Mouse (Mus musculus): ENCODE measurements at regions not wholly inside any gene's neighbourhood (a gene's known extent, or its start where the extent isn't known, plus 50 kb on each side); places are given as distances from the start of the nearest gene placed in this dataset.

DNA sequence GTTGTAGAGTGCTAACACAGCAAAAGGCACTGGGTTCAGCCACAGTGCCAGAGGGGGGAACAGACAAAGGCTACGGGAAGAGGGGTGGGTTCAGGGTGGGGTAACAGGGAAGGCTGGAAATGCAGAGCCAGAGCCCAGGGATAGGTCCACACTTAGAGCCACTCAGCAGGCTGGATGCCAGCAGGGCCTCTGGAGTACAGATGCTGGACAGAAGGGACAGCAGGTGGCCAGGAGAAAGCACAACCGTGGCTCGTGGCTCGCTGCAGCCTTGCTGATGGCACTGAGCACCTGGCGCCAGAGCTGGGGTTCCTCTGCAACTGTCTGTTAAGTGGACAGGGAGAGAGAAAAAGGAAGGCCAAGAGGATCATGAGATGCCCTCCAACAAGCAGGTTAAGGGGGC is 174.2 kb downstream of the Mroh4 start:
- Histone ChIP-seq H3K9me3 (peaks cover 6% of the 10 kb centered on the region; the same call in 1 of the 2 replicates), H3K4me2 (no peak overlapping the region), H3K27me3 (replicated peaks) (no peaks in the 10 kb centered on the region), H3K36me3 (no peaks in the 10 kb centered on the region), H3K4me3 (no peak overlapping the region), H3K4me1 (no peaks in the 10 kb centered on the region), H3K27ac (replicated peaks) (no peak overlapping the region), H3K9ac (no peak overlapping the region)
- no peak for ATAC-seq (ENCODE audit: extremely low read depth, insufficient number of reproducible peaks, low FRiP score, low TSS enrichment)
- WGBS = 71% methylated on average over 5 of the region's 5 CpGs

DNA sequence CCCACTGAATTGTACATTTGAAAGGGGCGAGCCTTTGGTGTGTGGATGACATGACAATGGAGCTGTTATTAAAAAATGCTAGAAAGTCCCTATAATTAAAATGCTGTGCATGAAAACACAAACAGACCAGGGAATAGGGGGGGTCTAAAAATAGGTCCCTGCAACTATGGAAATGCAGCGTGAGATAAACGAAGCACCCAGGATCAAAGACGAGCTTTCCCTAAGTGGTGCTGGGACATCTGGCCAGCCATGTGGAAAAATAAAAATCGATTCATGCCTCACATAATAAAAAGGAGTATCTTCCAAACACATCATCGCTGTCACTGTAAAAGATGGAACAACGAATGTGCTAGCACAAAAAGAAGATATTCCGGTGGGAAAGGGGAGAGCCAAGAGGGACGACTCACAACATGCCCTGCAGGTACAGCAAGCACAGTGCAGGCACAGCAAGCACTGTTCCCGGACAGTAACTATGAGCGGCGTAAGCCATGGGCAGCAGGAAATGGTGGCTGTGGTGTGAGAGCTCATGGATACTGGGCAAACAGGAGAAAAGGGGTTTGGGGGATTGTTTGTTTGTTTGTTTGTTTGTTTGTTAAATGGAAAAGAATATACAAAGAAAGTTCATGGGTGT is 176.7 kb downstream of the Mroh4 start:
- Histone ChIP-seq H3K27me3 (replicated peaks) (no peaks in the 10 kb centered on the region), H3K9me3 (peaks cover 4% of the 10 kb centered on the region; the same call in 1 of the 2 replicates), H3K4me1 (peaks cover 13% of the 10 kb centered on the region), H3K27ac (replicated peaks) (no peak overlapping the region), H3K36me3 (no peaks in the 10 kb centered on the region), H3K4me3 (no peak overlapping the region), H3K4me2 (no peak overlapping the region), H3K9ac (no peak overlapping the region)
- 57% methylated on average over 12 of the region's 12 CpGs for WGBS
- no peak for ATAC-seq (ENCODE audit: extremely low read depth, insufficient number of reproducible peaks, low FRiP score, low TSS enrichment)

DNA sequence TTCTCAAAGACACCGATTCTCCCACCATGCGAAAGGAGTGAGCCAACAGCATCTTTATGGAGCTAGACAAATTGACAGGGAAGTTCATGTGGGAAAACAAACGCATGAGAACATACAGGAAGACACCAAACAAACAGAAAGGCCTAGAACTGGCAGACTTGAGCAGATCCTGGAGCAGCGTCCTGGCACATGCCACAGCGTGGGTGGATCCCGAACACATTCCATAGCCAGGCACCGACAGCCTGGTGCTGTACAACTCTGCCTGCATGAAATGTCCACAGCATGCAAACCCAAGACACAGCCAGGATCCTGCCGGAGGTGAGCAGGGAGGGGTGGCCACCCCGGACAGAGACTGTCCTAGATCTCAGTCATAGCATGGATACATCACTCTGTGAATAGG is 177.2 kb downstream of the Mroh4 start:
- H3K4me2 ChIP-seq = no peak overlapping the region
- no peaks in the 10 kb centered on the region for H3K36me3 ChIP-seq
- no peak for ATAC-seq (ENCODE audit: extremely low read depth, insufficient number of reproducible peaks, low FRiP score, low TSS enrichment)
- H3K4me1 ChIP-seq = peaks cover 19% of the 10 kb centered on the region
- no peaks in the 10 kb centered on the region for H3K9me3 ChIP-seq
- H3K27ac ChIP-seq (replicated peaks) = no peak overlapping the region
- no peak overlapping the region for H3K9ac ChIP-seq
- 77% methylated on average over 9 of the region's 9 CpGs for WGBS
- no peaks in the 10 kb centered on the region; the same call in 1 of the 2 replicates for H3K27me3 ChIP-seq (replicated peaks)
- no peak overlapping the region for H3K4me3 ChIP-seq

DNA sequence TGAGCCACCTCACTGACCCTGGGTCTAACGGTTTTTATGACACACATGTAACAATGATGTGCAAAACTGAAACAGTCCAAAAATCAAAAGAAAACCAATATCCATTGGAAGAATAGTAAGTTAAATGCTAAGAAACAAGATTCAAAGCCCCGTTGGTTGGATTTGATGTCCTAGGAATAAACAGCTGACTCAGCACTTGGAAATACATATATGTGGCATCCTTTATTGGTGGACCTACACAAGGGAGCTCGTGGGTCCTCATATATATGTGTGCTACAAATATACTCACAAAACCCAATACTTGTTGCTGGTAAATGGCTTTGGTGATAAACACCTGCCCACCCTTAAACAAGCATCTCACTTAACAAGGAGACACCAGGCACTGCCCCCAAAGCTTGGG is 178.2 kb downstream of the Mroh4 start:
- no peak for ATAC-seq (ENCODE audit: extremely low read depth, insufficient number of reproducible peaks, low FRiP score, low TSS enrichment)
- Histone ChIP-seq H3K4me3 (no peak overlapping the region), H3K27ac (replicated peaks) (no peak overlapping the region), H3K36me3 (no peaks in the 10 kb centered on the region), H3K9ac (no peak overlapping the region), H3K9me3 (no peaks in the 10 kb centered on the region), H3K27me3 (replicated peaks) (no peaks in the 10 kb centered on the region; the same call in 1 of the 2 replicates), H3K4me1 (peaks cover 22% of the 10 kb centered on the region), H3K4me2 (no peak overlapping the region)
- 83% methylated on average over 3 of the region's 3 CpGs for WGBS

DNA sequence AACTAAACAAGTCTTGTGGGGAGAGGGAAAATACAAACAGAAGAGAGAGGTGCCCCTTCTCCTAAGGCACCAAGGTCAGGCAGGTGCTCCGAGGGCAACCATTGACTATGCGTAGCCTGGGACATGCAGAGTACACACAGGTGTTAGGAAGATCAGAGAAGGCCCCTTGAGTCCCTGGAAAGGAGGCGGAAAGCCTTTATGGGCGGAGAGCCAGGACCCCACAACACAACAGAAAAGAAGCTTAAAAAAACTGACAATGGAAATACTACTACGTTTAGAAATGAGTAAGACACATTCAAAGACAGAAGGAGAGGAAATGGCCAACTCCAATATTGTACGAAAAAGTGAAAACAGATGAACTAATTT is 179.5 kb downstream of the Mroh4 start:
- no peak overlapping the region for H3K9ac ChIP-seq
- no peaks in the 10 kb centered on the region for H3K36me3 ChIP-seq
- H3K27me3 ChIP-seq (replicated peaks) = peaks cover 3% of the 10 kb centered on the region
- 74% methylated on average over 6 of the region's 6 CpGs for WGBS
- H3K4me3 ChIP-seq = no peak overlapping the region
- no peaks in the 10 kb centered on the region for H3K9me3 ChIP-seq
- H3K27ac ChIP-seq (replicated peaks) = no peak overlapping the region
- no peak overlapping the region for H3K4me2 ChIP-seq
- H3K4me1 ChIP-seq = peaks cover 22% of the 10 kb centered on the region
- no peak for ATAC-seq (ENCODE audit: extremely low read depth, insufficient number of reproducible peaks, low FRiP score, low TSS enrichment)

DNA sequence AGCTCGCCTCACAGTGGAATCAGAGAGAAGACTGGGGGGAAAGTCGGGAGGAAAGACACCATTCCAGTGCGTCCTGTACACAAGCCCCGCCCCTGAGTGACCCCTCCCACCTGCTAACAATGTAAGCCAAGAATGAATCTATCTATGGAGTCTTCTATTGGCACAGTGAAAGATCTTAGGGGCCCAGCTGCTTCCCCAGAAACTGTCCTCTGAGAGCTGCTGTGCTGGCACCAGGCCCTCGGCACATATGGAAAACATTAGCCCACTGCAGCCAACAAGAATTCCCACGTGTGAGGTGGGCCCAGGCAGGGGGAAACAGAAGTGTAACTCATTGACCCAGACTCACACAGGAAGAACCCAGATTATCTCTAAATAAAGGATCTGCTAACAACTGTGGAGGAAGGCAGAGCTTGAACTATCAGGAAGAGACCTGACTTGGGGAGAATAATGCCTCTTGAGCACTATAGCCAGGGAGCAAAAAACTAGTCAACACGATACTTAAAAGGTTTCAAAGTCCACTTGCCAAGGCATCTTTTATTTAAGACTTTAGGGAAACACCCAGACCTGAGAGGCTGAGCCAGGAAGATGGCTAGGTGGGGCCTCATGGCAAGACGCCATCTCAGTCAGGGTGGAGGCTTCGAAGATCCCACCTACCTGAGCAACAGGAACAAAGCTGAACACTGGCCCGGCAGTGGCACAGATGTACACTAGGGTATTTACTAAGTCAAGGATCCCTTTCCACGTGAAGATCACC is 180.1 kb downstream of the Mroh4 start:
- H3K9ac ChIP-seq = no peak overlapping the region
- peaks cover 3% of the 10 kb centered on the region for H3K27me3 ChIP-seq (replicated peaks)
- H3K4me3 ChIP-seq = no peak overlapping the region
- H3K4me1 ChIP-seq = peaks cover 22% of the 10 kb centered on the region
- no peak overlapping the region for H3K4me2 ChIP-seq
- H3K36me3 ChIP-seq = no peaks in the 10 kb centered on the region
- no peak for ATAC-seq (ENCODE audit: extremely low read depth, insufficient number of reproducible peaks, low FRiP score, low TSS enrichment)
- H3K9me3 ChIP-seq = no peaks in the 10 kb centered on the region
- WGBS = 50% methylated on average over 11 of the region's 11 CpGs
- H3K27ac ChIP-seq (replicated peaks) = no peak overlapping the region

DNA sequence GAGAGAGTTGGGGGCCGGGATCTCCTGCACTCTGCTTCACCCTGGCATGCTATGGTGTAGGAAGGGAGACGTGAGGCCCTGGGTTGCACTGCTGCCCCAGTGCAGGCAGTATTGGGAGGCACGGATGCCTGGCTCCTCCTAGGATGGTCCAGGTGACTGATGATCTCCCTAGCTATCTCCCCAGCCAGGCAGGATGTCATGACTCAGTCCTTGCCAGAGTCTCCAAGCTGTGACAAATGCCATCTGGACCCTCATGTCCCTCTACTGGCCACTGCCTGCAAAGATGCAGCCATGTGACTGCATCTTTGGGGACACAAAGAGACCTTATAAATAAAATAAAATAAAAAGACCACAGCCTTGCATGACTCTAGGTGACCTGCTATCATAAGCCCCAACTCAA is 181.6 kb downstream of the Mroh4 start:
- H3K27me3 ChIP-seq (replicated peaks) = peaks cover 11% of the 10 kb centered on the region
- no peak overlapping the region for H3K27ac ChIP-seq (replicated peaks)
- H3K9me3 ChIP-seq = no peaks in the 10 kb centered on the region
- H3K4me3 ChIP-seq = no peak overlapping the region
- WGBS = 27% methylated on average over 3 of the region's 3 CpGs
- no peak overlapping the region for H3K9ac ChIP-seq
- H3K36me3 ChIP-seq = no peaks in the 10 kb centered on the region
- peaks cover 22% of the 10 kb centered on the region for H3K4me1 ChIP-seq
- no peak for ATAC-seq (ENCODE audit: extremely low read depth, insufficient number of reproducible peaks, low FRiP score, low TSS enrichment)
- H3K4me2 ChIP-seq = no peak overlapping the region

DNA sequence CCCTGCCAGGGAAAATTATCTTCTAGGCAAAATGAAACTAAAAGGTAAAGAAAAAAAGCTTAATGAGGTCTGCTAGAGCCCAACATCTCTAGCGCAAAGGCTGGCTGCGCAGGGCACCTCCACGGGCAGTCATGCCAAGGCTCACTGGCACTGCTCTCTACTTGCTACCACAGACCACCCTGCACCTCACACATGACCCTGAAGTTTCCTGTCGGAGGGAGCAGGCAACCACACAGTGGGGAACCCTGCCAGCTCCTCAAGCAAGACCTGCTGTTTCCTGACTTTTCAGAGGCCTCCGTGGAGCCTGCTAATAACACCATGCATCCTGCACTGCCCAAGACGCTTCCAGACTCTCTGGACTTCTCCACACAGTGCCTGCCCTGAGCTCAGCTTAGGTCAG is 182.3 kb downstream of the Mroh4 start:
- H3K9ac ChIP-seq = no peak overlapping the region
- no peak for ATAC-seq (ENCODE audit: extremely low read depth, insufficient number of reproducible peaks, low FRiP score, low TSS enrichment)
- no peak overlapping the region for H3K4me3 ChIP-seq
- no peak overlapping the region for H3K4me2 ChIP-seq
- no peak overlapping the region for H3K27ac ChIP-seq (replicated peaks)
- no peaks in the 10 kb centered on the region for H3K9me3 ChIP-seq
- 70% methylated on average over 6 of the region's 6 CpGs for WGBS
- peaks cover 22% of the 10 kb centered on the region for H3K4me1 ChIP-seq
- peaks cover 18% of the 10 kb centered on the region for H3K27me3 ChIP-seq (replicated peaks)
- H3K36me3 ChIP-seq = no peaks in the 10 kb centered on the region

DNA sequence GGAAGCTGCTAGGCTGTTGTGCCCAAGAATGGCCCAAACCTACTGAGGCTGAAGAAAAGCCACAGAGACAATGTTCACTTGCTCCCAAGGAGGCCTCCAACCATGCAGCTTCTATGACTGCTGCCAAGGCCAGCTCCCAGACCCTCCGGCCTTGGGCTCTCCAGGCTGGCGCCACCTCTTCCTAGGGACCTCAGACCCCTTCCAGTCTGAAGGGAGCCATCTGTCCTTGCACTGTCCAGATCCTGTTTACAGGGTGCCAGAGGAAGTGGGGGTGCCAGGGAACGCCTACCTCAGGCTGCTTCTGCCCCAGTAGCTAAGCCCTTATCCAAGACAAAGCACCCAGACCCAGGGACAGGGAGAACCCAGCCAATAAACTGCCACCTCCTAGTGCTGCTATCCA is 183.7 kb downstream of the Mroh4 start:
- no peak overlapping the region for H3K4me2 ChIP-seq
- no peak overlapping the region for H3K4me3 ChIP-seq
- no peaks in the 10 kb centered on the region for H3K9me3 ChIP-seq
- no peaks in the 10 kb centered on the region for H3K36me3 ChIP-seq
- ATAC-seq (ENCODE audit: extremely low read depth, insufficient number of reproducible peaks, low FRiP score, low TSS enrichment) = no peak
- H3K4me1 ChIP-seq = peaks cover 22% of the 10 kb centered on the region
- H3K27ac ChIP-seq (replicated peaks) = no peak overlapping the region
- H3K27me3 ChIP-seq (replicated peaks) = peaks cover 25% of the 10 kb centered on the region
- H3K9ac ChIP-seq = no peak overlapping the region
- 86% methylated on average over 3 of the region's 3 CpGs for WGBS

DNA sequence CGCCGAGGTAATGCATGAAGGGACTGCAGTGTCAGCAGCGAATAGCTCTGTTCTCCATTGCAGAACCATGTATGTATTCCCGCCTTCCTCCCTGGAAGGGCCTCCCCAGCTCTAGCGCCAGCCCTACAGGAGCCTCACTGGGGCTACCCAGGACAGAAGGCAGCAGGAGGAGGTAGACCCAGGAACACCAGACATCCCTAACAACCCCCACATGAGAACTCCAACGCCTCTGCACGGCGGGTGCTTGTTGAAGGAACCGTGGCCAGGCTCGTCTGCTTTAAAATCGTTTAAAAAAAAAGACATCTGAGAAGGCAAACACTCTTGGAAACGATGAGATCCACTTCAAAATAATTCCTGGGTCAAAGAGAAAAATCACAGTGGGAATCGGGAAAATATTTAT is 194.3 kb downstream of the Mroh4 start:
- Histone ChIP-seq H3K4me1 (peaks cover 10% of the 10 kb centered on the region), H3K4me2 (no peak overlapping the region), H3K27ac (replicated peaks) (no peak overlapping the region), H3K9me3 (no peaks in the 10 kb centered on the region), H3K4me3 (no peak overlapping the region), H3K36me3 (no peaks in the 10 kb centered on the region), H3K27me3 (replicated peaks) (peaks cover 4% of the 10 kb centered on the region; the same call in 1 of the 2 replicates), H3K9ac (no peak overlapping the region)
- 71% methylated on average over 13 of the region's 13 CpGs for WGBS
- no peak for ATAC-seq (ENCODE audit: extremely low read depth, insufficient number of reproducible peaks, low FRiP score, low TSS enrichment)

DNA sequence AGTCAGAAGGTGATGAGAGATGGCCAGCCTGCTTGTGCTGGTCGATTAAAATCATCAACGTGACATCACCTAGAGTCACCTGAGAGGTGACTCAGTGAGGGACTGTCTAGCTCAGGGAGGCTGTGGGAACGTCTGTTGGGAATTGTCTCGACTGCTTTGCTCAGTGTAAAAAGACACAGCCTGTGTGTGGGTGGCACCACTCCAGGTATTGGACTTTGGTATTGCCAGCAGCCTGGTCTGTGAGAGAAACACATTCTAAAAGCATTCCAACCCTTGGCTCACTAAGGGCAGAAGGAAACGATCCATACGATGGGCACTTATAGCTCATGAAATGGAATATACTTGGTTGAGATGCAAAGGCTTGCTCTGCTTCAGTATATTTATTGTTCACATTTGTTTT is 209.2 kb downstream of the Mroh4 start:
- Histone ChIP-seq H3K4me2 (no peak overlapping the region), H3K9ac (no peak overlapping the region), H3K27me3 (replicated peaks) (peaks cover 4% of the 10 kb centered on the region; the same call in 1 of the 2 replicates), H3K36me3 (no peaks in the 10 kb centered on the region), H3K4me3 (no peak overlapping the region), H3K9me3 (no peaks in the 10 kb centered on the region), H3K27ac (replicated peaks) (no peak overlapping the region), H3K4me1 (no peaks in the 10 kb centered on the region)
- 71% methylated on average over 6 of the region's 6 CpGs for WGBS
- ATAC-seq (ENCODE audit: extremely low read depth, insufficient number of reproducible peaks, low FRiP score, low TSS enrichment) = no peak

DNA sequence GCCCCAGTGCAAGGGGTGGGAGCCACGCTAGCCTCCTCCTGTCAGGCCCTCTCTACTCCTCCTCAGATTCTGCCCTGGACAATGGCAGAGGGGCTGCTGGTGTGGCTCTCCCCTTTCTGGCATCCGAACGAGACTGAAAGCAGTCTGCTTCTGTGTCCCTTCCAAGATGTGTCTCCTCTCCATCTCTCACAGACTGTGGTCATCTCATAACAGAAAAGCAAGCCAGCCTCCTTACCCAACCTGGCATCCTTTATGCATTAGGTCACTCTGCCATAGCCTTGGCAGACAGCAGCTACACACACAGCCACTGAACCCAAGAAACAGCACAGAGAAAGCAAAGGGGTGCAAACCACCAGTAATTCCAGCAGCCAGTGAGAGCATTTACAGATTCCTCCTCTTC is 213.2 kb downstream of the Mroh4 start:
- Histone ChIP-seq H3K9ac (no peak overlapping the region), H3K27ac (replicated peaks) (no peak overlapping the region), H3K9me3 (no peaks in the 10 kb centered on the region), H3K4me1 (no peaks in the 10 kb centered on the region), H3K36me3 (no peaks in the 10 kb centered on the region), H3K4me2 (no peak overlapping the region), H3K27me3 (replicated peaks) (peaks cover 11% of the 10 kb centered on the region; the same call in 1 of the 2 replicates), H3K4me3 (no peak overlapping the region)
- 60% methylated on average over 3 of the region's 3 CpGs for WGBS
- ATAC-seq (ENCODE audit: extremely low read depth, insufficient number of reproducible peaks, low FRiP score, low TSS enrichment) = no peak

All from heart, embryonic 13.5 days (tissue).